Mouse (Mus musculus) myocyte (in vitro differentiated cells): ENCODE measurements at regions not wholly inside any gene's neighbourhood (a gene's known extent, or its start where the extent isn't known, plus 50 kb on each side); places are given as distances from the start of the nearest gene placed in this dataset.
"Not testable (repeated sequence)": the region's sequence is repeated elsewhere in the genome, so short reads cannot be mapped to it uniquely, and the experiment has no call there.

Source experiments
- E2F4 ChIP-seq: IDR thresholded peaks from one replicate; pipeline ENCODE4 v1.6.1; 2011; ENCODE audit warnings: mild to moderate bottlenecking, control low read depth, moderate library complexity; ENCODE audit not compliant: insufficient read depth
- MAX ChIP-seq: IDR thresholded peaks from one replicate; pipeline ENCODE4 v1.6.1; 2011; ENCODE audit warnings: low read depth, mild to moderate bottlenecking, control low read depth
- MYOD1 ChIP-seq, 3 experiments: IDR thresholded peaks; one replicate each; pipeline ENCODE4 v1.6.1; 2011; ENCODE audit warnings: control low read depth in 2 of 3, low read depth in 2 of 3, mild to moderate bottlenecking in 2 of 3, moderate library complexity in 1 of 3; ENCODE audit not compliant: insufficient read length in 2 of 3, control insufficient read depth in 1 of 3
- MYOG ChIP-seq, 3 experiments: IDR thresholded peaks; one replicate each; pipeline ENCODE4 v1.6.1; 2011; ENCODE audit warnings: control low read depth in 2 of 3, low read depth in 2 of 3, mild to moderate bottlenecking in 2 of 3; ENCODE audit not compliant: insufficient read length in 2 of 3, control insufficient read depth in 1 of 3, insufficient read depth in 1 of 3
- POLR2A ChIP-seq: IDR thresholded peaks from one replicate; pipeline ENCODE4 v1.6.1; 2011; ENCODE audit warnings: low read depth, mild to moderate bottlenecking, control low read depth, moderate library complexity; ENCODE audit not compliant: insufficient read length
- POLR2AphosphoS2 ChIP-seq: IDR thresholded peaks from one replicate; pipeline ENCODE4 v1.6.1; 2011; ENCODE audit warnings: low read depth, control low read depth; ENCODE audit not compliant: insufficient read length
- SRF ChIP-seq: IDR thresholded peaks from one replicate; pipeline ENCODE4 v1.6.1; 2011; ENCODE audit warnings: low read depth; ENCODE audit not compliant: control insufficient read depth, insufficient read length
- TCF3 ChIP-seq: IDR thresholded peaks from one replicate; pipeline ENCODE4 v1.6.1; 2011; ENCODE audit warnings: low read depth, control low read depth; ENCODE audit not compliant: insufficient read length
- USF1 ChIP-seq: IDR thresholded peaks from one replicate; pipeline ENCODE4 v1.6.1; 2011; ENCODE audit warnings: low read depth, mild to moderate bottlenecking, control low read depth, moderate library complexity

DNA sequence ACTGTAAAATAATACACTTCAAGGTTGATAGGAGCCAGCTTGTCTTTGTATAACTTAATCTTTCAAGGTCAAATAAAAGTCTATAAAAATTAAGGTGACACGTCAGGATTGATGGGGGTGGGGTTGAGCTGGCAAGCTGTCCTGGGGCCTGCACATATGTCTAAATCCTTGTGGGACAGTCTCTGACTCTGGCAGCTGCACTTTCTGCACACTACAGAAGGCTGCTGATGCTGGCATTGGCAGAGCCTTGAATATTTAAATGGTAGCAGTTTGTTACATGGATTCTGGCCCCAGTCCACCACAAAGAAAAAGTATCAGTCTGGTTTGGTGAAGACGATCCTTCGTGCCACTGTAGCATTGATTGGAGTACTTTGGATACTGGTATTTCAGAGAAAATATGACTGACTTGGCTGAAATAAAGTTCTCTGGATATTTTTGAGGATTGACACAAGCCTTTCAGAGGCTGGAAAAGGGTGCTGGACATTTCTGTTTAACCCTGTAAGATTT lies 3648.0 kb downstream of the 9330182O14Rik start:
- not testable (repeated sequence) for TF ChIP-seq SRF; MAX; E2F4; USF1; POLR2A; MYOD1 (IDR thresholded peaks at IDR 0.05; ENCODE audit: control insufficient read depth in 1 of 3, insufficient read length in 2 of 3, low read depth in 2 of 3); TCF3; POLR2AphosphoS2; MYOG (IDR thresholded peaks at IDR 0.05; ENCODE audit: control insufficient read depth in 1 of 3, insufficient read depth in 1 of 3, insufficient read length in 2 of 3, low read depth in 2 of 3)
